Mouse (Mus musculus): Measurements from ENCODE around the gene Cd276. TPM values are rescaled to one million over a fixed set of nuclear protein-coding genes. Genes with fewer than 3 reads are reported as not detected.
A peak's percentile ranks its signal among the peaks of the same experiment; 100 is the strongest.

Cd276 gene
- polyA plus RNA-seq, 1 experiment from 2014 or later: 38.1 TPM

GRCm38 (mm10) chr9:58510452-58510851, 44.8 kb downstream of the Cd276 start:
- WGBS: 88% methylated on average over 5 of the region's 5 CpGs
- H3K9ac ChIP-seq (replicated peaks; ENCODE audit: low read length): no peak overlapping the region

GRCm38 (mm10) chr9:58507216-58508005, 47.8 kb downstream of the Cd276 start:
- Histone ChIP-seq H3K36me3 (ENCODE audit: control insufficient read depth, insufficient read depth, low read length) (no peaks in the 10 kb centered on the region), H3K27ac (replicated peaks; ENCODE audit: low read depth, low read length) (no peak overlapping the region), H3K9me3 (ENCODE audit: control insufficient read depth, low read length) (no peaks in the 10 kb centered on the region), H3K9ac (replicated peaks; ENCODE audit: low read length) (no peak overlapping the region), H3K27me3 (ENCODE audit: control insufficient read depth, insufficient read depth, low read length) (no peaks in the 10 kb centered on the region), H3K4me1 (ENCODE audit: control insufficient read depth, insufficient read depth, low read length) (no peaks in the 10 kb centered on the region), H3K4me3 (replicated peaks; ENCODE audit: low read depth, low read length) (no peak overlapping the region), H3K4me2 (ENCODE audit: low read length) (no peak overlapping the region)
- ATAC-seq (ENCODE audit: low FRiP score, low TSS enrichment) (no peak), DNase-seq (no peak)
- WGBS: 81% methylated on average over 8 of the region's 8 CpGs

More at GRCm38 (mm10) chr9:58510452-58510851, 44.8 kb downstream of the Cd276 start:
- DNase-seq: no peak
- Histone ChIP-seq H3K4me3 (replicated peaks; ENCODE audit: low read depth, low read length) (no peak overlapping the region), H3K4me1 (ENCODE audit: control insufficient read depth, insufficient read depth, low read length) (peaks cover 20% of the 10 kb centered on the region), H3K27me3 (ENCODE audit: control insufficient read depth, insufficient read depth, low read length) (no peaks in the 10 kb centered on the region), H3K9me3 (ENCODE audit: control insufficient read depth, low read length) (no peaks in the 10 kb centered on the region), H3K36me3 (ENCODE audit: control insufficient read depth, insufficient read depth, low read length) (no peaks in the 10 kb centered on the region), H3K27ac (replicated peaks; ENCODE audit: low read depth, low read length) (no peak overlapping the region), H3K4me2 (ENCODE audit: low read length) (no peak overlapping the region)
- ATAC-seq (ENCODE audit: low FRiP score, low TSS enrichment): no peak

- Histone ChIP-seq H3K27ac (replicated peaks; ENCODE audit: low read depth, low read length) (no peak overlapping the region), H3K9ac (replicated peaks; ENCODE audit: low read length) (no peak overlapping the region), H3K36me3 (ENCODE audit: control insufficient read depth, insufficient read depth, low read length) (no peaks in the 10 kb centered on the region), H3K4me3 (replicated peaks; ENCODE audit: low read depth, low read length) (no peak overlapping the region), H3K4me1 (ENCODE audit: control insufficient read depth, insufficient read depth, low read length) (no peaks in the 10 kb centered on the region), H3K9me3 (ENCODE audit: control insufficient read depth, low read length) (no peaks in the 10 kb centered on the region), H3K4me2 (ENCODE audit: low read length) (no peak overlapping the region), H3K27me3 (ENCODE audit: control insufficient read depth, insufficient read depth, low read length) (no peaks in the 10 kb centered on the region)
- no peak for DNase-seq
- no peak for ATAC-seq (ENCODE audit: low FRiP score, low TSS enrichment)
- WGBS: 91% methylated on average over 5 of the region's 5 CpGs
Measured at GRCm38 (mm10) chr9:58500946-58501345, 54.3 kb downstream of the Cd276 start.

GRCm38 (mm10) chr9:58497942-58498341, 57.3 kb downstream of the Cd276 start:
- Histone ChIP-seq H3K4me3 (replicated peaks; ENCODE audit: low read depth, low read length) (no peak overlapping the region), H3K36me3 (ENCODE audit: control insufficient read depth, insufficient read depth, low read length) (no peaks in the 10 kb centered on the region), H3K9me3 (ENCODE audit: control insufficient read depth, low read length) (no peaks in the 10 kb centered on the region), H3K27ac (replicated peaks; ENCODE audit: low read depth, low read length) (no peak overlapping the region), H3K27me3 (ENCODE audit: control insufficient read depth, insufficient read depth, low read length) (no peaks in the 10 kb centered on the region), H3K4me1 (ENCODE audit: control insufficient read depth, insufficient read depth, low read length) (no peaks in the 10 kb centered on the region), H3K4me2 (ENCODE audit: low read length) (no peak overlapping the region), H3K9ac (replicated peaks; ENCODE audit: low read length) (no peak overlapping the region)
- ATAC-seq (ENCODE audit: low FRiP score, low TSS enrichment) (no peak), DNase-seq (no peak)
- WGBS: 74% methylated on average over 4 of the region's 4 CpGs

- H3K4me3 ChIP-seq (replicated peaks; ENCODE audit: low read depth, low read length): no peak overlapping the region
- 28% methylated on average over 4 of the region's 4 CpGs for WGBS
- no peak overlapping the region for H3K27ac ChIP-seq (replicated peaks; ENCODE audit: low read depth, low read length)
- peak; percentile 46 for DNase-seq
- no peaks in the 10 kb centered on the region for H3K9me3 ChIP-seq (ENCODE audit: control insufficient read depth, low read length)
- ATAC-seq (ENCODE audit: low FRiP score, low TSS enrichment): no peak
- no peak overlapping the region for H3K4me2 ChIP-seq (ENCODE audit: low read length)
- H3K27me3 ChIP-seq (ENCODE audit: control insufficient read depth, insufficient read depth, low read length): no peaks in the 10 kb centered on the region
- H3K4me1 ChIP-seq (ENCODE audit: control insufficient read depth, insufficient read depth, low read length): peaks cover 6% of the 10 kb centered on the region; the same call in 1 of the 2 replicates
- no peaks in the 10 kb centered on the region for H3K36me3 ChIP-seq (ENCODE audit: control insufficient read depth, insufficient read depth, low read length)
- H3K9ac ChIP-seq (replicated peaks; ENCODE audit: low read length): no peak overlapping the region
Measured at GRCm38 (mm10) chr9:58496470-58497182, 58.6 kb downstream of the Cd276 start.

GRCm38 (mm10) chr9:58495035-58495434, 60.2 kb downstream of the Cd276 start:
- no peak overlapping the region for H3K9ac ChIP-seq (replicated peaks; ENCODE audit: low read length)
- WGBS: 81% methylated on average over 2 of the region's 2 CpGs
- H3K9me3 ChIP-seq (ENCODE audit: control insufficient read depth, low read length): no peaks in the 10 kb centered on the region
- no peak overlapping the region for H3K4me2 ChIP-seq (ENCODE audit: low read length)
- no peaks in the 10 kb centered on the region for H3K27me3 ChIP-seq (ENCODE audit: control insufficient read depth, insufficient read depth, low read length)
- H3K4me3 ChIP-seq (replicated peaks; ENCODE audit: low read depth, low read length): no peak overlapping the region
- ATAC-seq (ENCODE audit: low FRiP score, low TSS enrichment): no peak
- peaks cover 19% of the 10 kb centered on the region for H3K4me1 ChIP-seq (ENCODE audit: control insufficient read depth, insufficient read depth, low read length)
- H3K36me3 ChIP-seq (ENCODE audit: control insufficient read depth, insufficient read depth, low read length): 0 out of 2 replicates have a peak, but pooled peaks cover 2% of the 10 kb centered on the region
- DNase-seq: no peak
- no peak overlapping the region for H3K27ac ChIP-seq (replicated peaks; ENCODE audit: low read depth, low read length)

GRCm38 (mm10) chr9:58490391-58490790, 64.8 kb downstream of the Cd276 start:
- Histone ChIP-seq H3K27ac (replicated peaks; ENCODE audit: low read depth, low read length) (no peak overlapping the region), H3K27me3 (ENCODE audit: control insufficient read depth, insufficient read depth, low read length) (peaks cover 11% of the 10 kb centered on the region; the same call in 1 of the 2 replicates), H3K36me3 (ENCODE audit: control insufficient read depth, insufficient read depth, low read length) (0 out of 2 replicates have a peak, but pooled peaks cover 2% of the 10 kb centered on the region), H3K4me3 (replicated peaks; ENCODE audit: low read depth, low read length) (peak overlapping the region; percentile 71), H3K9me3 (ENCODE audit: control insufficient read depth, low read length) (no peaks in the 10 kb centered on the region), H3K4me1 (ENCODE audit: control insufficient read depth, insufficient read depth, low read length) (peaks cover 24% of the 10 kb centered on the region), H3K9ac (replicated peaks; ENCODE audit: low read length) (no peak overlapping the region; the same call in 1 of the 2 replicates), H3K4me2 (ENCODE audit: low read length) (peak overlapping the region; percentile 93)
- no peak for DNase-seq
- no peak for ATAC-seq (ENCODE audit: low FRiP score, low TSS enrichment)
- 71% methylated on average over 2 of the region's 2 CpGs for WGBS

- H3K27ac ChIP-seq (replicated peaks; ENCODE audit: low read depth, low read length): no peak overlapping the region
- ATAC-seq (ENCODE audit: low FRiP score, low TSS enrichment) (0 out of 2 replicates have a peak, but pooled peaks have one; percentile 10), DNase-seq (no peak)
- H3K4me1 ChIP-seq (ENCODE audit: control insufficient read depth, insufficient read depth, low read length): peaks cover 24% of the 10 kb centered on the region
- no peaks in the 10 kb centered on the region for H3K9me3 ChIP-seq (ENCODE audit: control insufficient read depth, low read length)
- peak overlapping the region; percentile 93 for H3K4me2 ChIP-seq (ENCODE audit: low read length)
- H3K4me3 ChIP-seq (replicated peaks; ENCODE audit: low read depth, low read length): peak overlapping the region; percentile 71
- H3K27me3 ChIP-seq (ENCODE audit: control insufficient read depth, insufficient read depth, low read length): peaks cover 11% of the 10 kb centered on the region; the same call in 1 of the 2 replicates
- H3K9ac ChIP-seq (replicated peaks; ENCODE audit: low read length): peak overlapping the region; percentile 91
- 0 out of 2 replicates have a peak, but pooled peaks cover 2% of the 10 kb centered on the region for H3K36me3 ChIP-seq (ENCODE audit: control insufficient read depth, insufficient read depth, low read length)
- 14% methylated on average over 7 of the region's 7 CpGs for WGBS
Measured at GRCm38 (mm10) chr9:58489865-58490165, 65.4 kb downstream of the Cd276 start.
